Mouse (Mus musculus): ENCODE measurements around the gene Vwa5b2. TPM values are rescaled to one million over a fixed set of nuclear protein-coding genes. Genes with fewer than 3 reads are reported as not detected.
A peak's percentile ranks its signal among the peaks of the same experiment; 100 is the strongest.

Vwa5b2 gene
- polyA plus RNA-seq (2012; rRNA removed), result 28.2 and 44.7 TPM in 2 replicates

- no peak for TF ChIP-seq CTCF (IDR thresholded peaks at IDR 0.05; ENCODE audit: borderline replicate concordance, extremely low read depth, insufficient read depth, insufficient read length)
- TF ChIP-seq POLR2A (IDR thresholded peaks at IDR 0.05; ENCODE audit: borderline replicate concordance, extremely low read depth, insufficient read depth, insufficient read length, poor library complexity, severe bottlenecking), result no peak
- no peak for DNase-seq (ENCODE audit: low read depth)
Observed at GRCm38 (mm10) chr16:20589366-20589938, at the start of gene Vwa5b2. TSS of gene Vwa5b2 (plus strand) at chr16:20589471.

- no peak for DNase-seq (ENCODE audit: low read depth)
- TF ChIP-seq CTCF (IDR thresholded peaks at IDR 0.05; ENCODE audit: borderline replicate concordance, extremely low read depth, insufficient read depth, insufficient read length) (no peak), POLR2A (IDR thresholded peaks at IDR 0.05; ENCODE audit: borderline replicate concordance, extremely low read depth, insufficient read depth, insufficient read length, poor library complexity, severe bottlenecking) (no peak)
Observed at GRCm38 (mm10) chr16:20539649-20540048, 49.6 kb upstream of the Vwa5b2 start.

- no peak for DNase-seq (ENCODE audit: low read depth)
Observed at GRCm38 (mm10) chr16:20540438-20540837, 48.8 kb upstream of the Vwa5b2 start.

GRCm38 (mm10) chr16:20545696-20546095 lies 43.6 kb upstream of the Vwa5b2 start:
- no peak for DNase-seq (ENCODE audit: low read depth)
- no peak for TF ChIP-seq CTCF (IDR thresholded peaks at IDR 0.05; ENCODE audit: borderline replicate concordance, extremely low read depth, insufficient read depth, insufficient read length)
- no peak for TF ChIP-seq POLR2A (IDR thresholded peaks at IDR 0.05; ENCODE audit: borderline replicate concordance, extremely low read depth, insufficient read depth, insufficient read length, poor library complexity, severe bottlenecking)

More at GRCm38 (mm10) chr16:20540438-20540837, 48.8 kb upstream of the Vwa5b2 start:
- no peak for TF ChIP-seq POLR2A (IDR thresholded peaks at IDR 0.05; ENCODE audit: borderline replicate concordance, extremely low read depth, insufficient read depth, insufficient read length, poor library complexity, severe bottlenecking)
- TF ChIP-seq CTCF (IDR thresholded peaks at IDR 0.05; ENCODE audit: borderline replicate concordance, extremely low read depth, insufficient read depth, insufficient read length), result no peak

- DNase-seq (ENCODE audit: low read depth), result no peak
Observed at GRCm38 (mm10) chr16:20547423-20547822, 41.8 kb upstream of the Vwa5b2 start.

GRCm38 (mm10) chr16:20548096-20548948 lies 40.9 kb upstream of the Vwa5b2 start, which contains the start of gene Abcf3:
TSS of gene Abcf3 (plus strand) at chr16:20548577.
- TF ChIP-seq POLR2A (IDR thresholded peaks at IDR 0.05; ENCODE audit: borderline replicate concordance, extremely low read depth, insufficient read depth, insufficient read length, poor library complexity, severe bottlenecking) (no peak), CTCF (IDR thresholded peaks at IDR 0.05; ENCODE audit: borderline replicate concordance, extremely low read depth, insufficient read depth, insufficient read length) (no peak)
- DNase-seq (ENCODE audit: low read depth), result peak; percentile 100

More at GRCm38 (mm10) chr16:20547423-20547822, 41.8 kb upstream of the Vwa5b2 start:
- TF ChIP-seq POLR2A (IDR thresholded peaks at IDR 0.05; ENCODE audit: borderline replicate concordance, extremely low read depth, insufficient read depth, insufficient read length, poor library complexity, severe bottlenecking), result no peak
- no peak for TF ChIP-seq CTCF (IDR thresholded peaks at IDR 0.05; ENCODE audit: borderline replicate concordance, extremely low read depth, insufficient read depth, insufficient read length)

GRCm38 (mm10) chr16:20549161-20549560 lies 40.1 kb upstream of the Vwa5b2 start:
- no peak for DNase-seq (ENCODE audit: low read depth)
- TF ChIP-seq POLR2A (IDR thresholded peaks at IDR 0.05; ENCODE audit: borderline replicate concordance, extremely low read depth, insufficient read depth, insufficient read length, poor library complexity, severe bottlenecking) (no peak), CTCF (IDR thresholded peaks at IDR 0.05; ENCODE audit: borderline replicate concordance, extremely low read depth, insufficient read depth, insufficient read length) (no peak)

GRCm38 (mm10) chr16:20551691-20552090 lies 37.6 kb upstream of the Vwa5b2 start:
- no peak for TF ChIP-seq CTCF (IDR thresholded peaks at IDR 0.05; ENCODE audit: borderline replicate concordance, extremely low read depth, insufficient read depth, insufficient read length)
- no peak for TF ChIP-seq POLR2A (IDR thresholded peaks at IDR 0.05; ENCODE audit: borderline replicate concordance, extremely low read depth, insufficient read depth, insufficient read length, poor library complexity, severe bottlenecking)

GRCm38 (mm10) chr16:20552594-20552993 lies 36.7 kb upstream of the Vwa5b2 start:
- TF ChIP-seq CTCF (IDR thresholded peaks at IDR 0.05; ENCODE audit: borderline replicate concordance, extremely low read depth, insufficient read depth, insufficient read length) (no peak), POLR2A (IDR thresholded peaks at IDR 0.05; ENCODE audit: borderline replicate concordance, extremely low read depth, insufficient read depth, insufficient read length, poor library complexity, severe bottlenecking) (no peak)

More at GRCm38 (mm10) chr16:20551691-20552090, 37.6 kb upstream of the Vwa5b2 start:
- DNase-seq (ENCODE audit: low read depth), result no peak

GRCm38 (mm10) chr16:20555000-20555399 lies 34.3 kb upstream of the Vwa5b2 start:
- TF ChIP-seq CTCF (IDR thresholded peaks at IDR 0.05; ENCODE audit: borderline replicate concordance, extremely low read depth, insufficient read depth, insufficient read length) (no peak), POLR2A (IDR thresholded peaks at IDR 0.05; ENCODE audit: borderline replicate concordance, extremely low read depth, insufficient read depth, insufficient read length, poor library complexity, severe bottlenecking) (no peak)
- DNase-seq (ENCODE audit: low read depth), result no peak

More at GRCm38 (mm10) chr16:20552594-20552993, 36.7 kb upstream of the Vwa5b2 start:
- DNase-seq (ENCODE audit: low read depth), result no peak

- TF ChIP-seq CTCF (IDR thresholded peaks at IDR 0.05; ENCODE audit: borderline replicate concordance, extremely low read depth, insufficient read depth, insufficient read length), result no peak
- no peak for TF ChIP-seq POLR2A (IDR thresholded peaks at IDR 0.05; ENCODE audit: borderline replicate concordance, extremely low read depth, insufficient read depth, insufficient read length, poor library complexity, severe bottlenecking)
- no peak for DNase-seq (ENCODE audit: low read depth)
Observed at GRCm38 (mm10) chr16:20557381-20557780, 31.9 kb upstream of the Vwa5b2 start.
